Mouse (Mus musculus): Measurements from ENCODE around the gene Scfd2.

DNA sequence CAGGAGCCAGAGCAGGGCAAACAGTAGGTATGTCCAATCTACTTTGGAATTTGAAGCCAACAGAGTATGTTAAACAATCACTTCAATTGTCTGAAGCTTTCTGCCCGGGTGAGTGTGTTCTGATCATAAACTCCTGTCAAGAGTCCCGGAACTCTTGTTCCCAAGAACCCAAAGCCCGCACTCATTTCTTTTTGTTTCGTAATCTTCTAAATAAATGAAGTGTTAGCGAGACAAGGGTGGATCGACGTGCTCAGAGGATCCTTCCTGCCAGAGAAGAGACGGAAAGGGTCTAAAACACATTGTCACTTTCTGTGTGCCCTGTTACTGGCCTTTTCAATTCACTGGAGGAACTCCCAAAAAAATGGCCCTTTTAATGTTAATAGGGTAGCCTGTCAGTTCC, 342.7 kb downstream of the Scfd2 start:
- TF ChIP-seq CTCF (IDR thresholded peaks at IDR 0.05; ENCODE audit: extremely low read depth, insufficient read depth, low read length) (no peak), POLR2A (IDR thresholded peaks at IDR 0.05; ENCODE audit: extremely low read depth, insufficient read depth, low read length) (no peak)
